Comparison of ENCODE assay signal across 7 mouse cellular contexts in genomic region chr17:87367640-87368039, GRCm38 (mm10). TPM values are rescaled to one million over a fixed set of nuclear protein-coding genes. Genes with fewer than 3 reads are reported as not detected.
A peak's percentile ranks its signal among the peaks of the same experiment; 100 is the strongest.
DNase-seq lines count a peak whose midpoint lies in the region; ATAC-seq and TF ChIP-seq lines count a peak whose summit lies in the region.

No protein-coding gene starts in this region.

- no peak overlapping the region for H3K4me3 ChIP-seq in neural tube, embryonic 13.5 days
- H3K4me3 ChIP-seq in cortical plate, adult 2 months (ENCODE audit: insufficient read depth, low read length) = no peak overlapping the region
- no peak overlapping the region for H3K4me3 ChIP-seq in heart, embryonic 13.5 days

- H3K27ac ChIP-seq in neural tube, embryonic 13.5 days (replicated peaks) = peak overlapping the region; percentile 52
- peak overlapping the region; percentile 13; the same call in 1 of the 2 replicates for H3K27ac ChIP-seq in cortical plate, adult 2 months (ENCODE audit: insufficient read depth, low read length)
- peak overlapping the region; percentile 24 for H3K27ac ChIP-seq in heart, embryonic 13.5 days (replicated peaks)

- WGBS in neural tube, embryonic 13.5 days = 56% methylated on average over 3 of the region's 3 CpGs
- WGBS in heart, embryonic 13.5 days = 33% methylated on average over 3 of the region's 3 CpGs

- peak; percentile 51 for ATAC-seq in neural tube, embryonic 13.5 days (ENCODE audit: low read depth)
- no peak for ATAC-seq in heart, embryonic 13.5 days (ENCODE audit: extremely low read depth, insufficient number of reproducible peaks, low FRiP score, low TSS enrichment)

- H3K4me1 ChIP-seq in neural tube, embryonic 13.5 days (replicated peaks) = peaks cover 51% of the 10 kb centered on the region
- peaks cover 10% of the 10 kb centered on the region for H3K4me1 ChIP-seq in cortical plate, adult 2 months (ENCODE audit: control insufficient read depth, insufficient read depth, low read length)
- peaks cover 48% of the 10 kb centered on the region for H3K4me1 ChIP-seq in heart, embryonic 13.5 days

- no peaks in the 10 kb centered on the region for H3K36me3 ChIP-seq in neural tube, embryonic 13.5 days
- no peaks in the 10 kb centered on the region for H3K36me3 ChIP-seq in heart, embryonic 13.5 days

- no peak overlapping the region for H3K4me2 ChIP-seq in neural tube, embryonic 13.5 days
- H3K4me2 ChIP-seq in heart, embryonic 13.5 days = no peak overlapping the region

- DNase-seq in neural tube, embryonic 10.5 days (ENCODE audit: extremely low spot score, low spot score) = no peak
- peak; percentile 73 to 79 for DNase-seq in layer of hippocampus, postnatal 10 days (ENCODE audit: low spot score in 2 of 2)
- peak; percentile 45 to 70 for DNase-seq in right cerebral cortex, adult 2 months (ENCODE audit: low spot score in 2 of 2)
- no peak for DNase-seq in T-cell, adult 2 months (ENCODE audit: low spot score)

- H3K9ac ChIP-seq in neural tube, embryonic 13.5 days = no peak overlapping the region
- no peak overlapping the region for H3K9ac ChIP-seq in heart, embryonic 13.5 days

- no peaks in the 10 kb centered on the region for H3K9me3 ChIP-seq in neural tube, embryonic 13.5 days
- H3K9me3 ChIP-seq in heart, embryonic 13.5 days = no peaks in the 10 kb centered on the region

- no peak for TF ChIP-seq CTCF in cortical plate, adult 2 months (IDR thresholded peaks at IDR 0.05; ENCODE audit: extremely low read depth, insufficient read depth, low read length)

- no peaks in the 10 kb centered on the region for H3K27me3 ChIP-seq in neural tube, embryonic 13.5 days
- no peaks in the 10 kb centered on the region for H3K27me3 ChIP-seq in heart, embryonic 13.5 days (replicated peaks)

- TF ChIP-seq POLR2A in cortical plate, adult 2 months (IDR thresholded peaks at IDR 0.05; ENCODE audit: extremely low read depth, insufficient read depth, low read length) = no peak

RNA-seq across cellular contexts. Expression of gene Stpg4, which starts 59.9 kb away (rescaled TPM):
- 0.78 TPM in 1 of 2 replicates, not detected in the other for polyA plus RNA-seq in neural tube, embryonic 13.5 days (2015; fragmentation: Nextera tagmentation; extraction: Ambion mirVana)
- polyA plus RNA-seq in cortical plate, adult 2 months (2012; rRNA removed) = not detected in 2 replicates
- 0.27 TPM in 1 of 2 replicates, not detected in the other for polyA plus RNA-seq in heart, embryonic 13.5 days (2015; fragmentation: Nextera tagmentation; extraction: Ambion mirVana)
- total RNA-seq in layer of hippocampus, postnatal 10 days (2021) = not detected

Comparison
In these comparisons a context has a peak if more than half of its experiments do, and no peak if none do; other contexts are left out.
1. DNase-seq: peak in layer of hippocampus, postnatal 10 days (2 of 2) and right cerebral cortex, adult 2 months (2 of 2); none in neural tube, embryonic 10.5 days (single experiment) and T-cell, adult 2 months (single experiment).
2. Peak in every context shown above with its lines, with median percentiles within 50 percentile points of each other: H3K27ac ChIP-seq.